Mouse (Mus musculus): Measurements from ENCODE around the gene Cbr1.

DNA sequence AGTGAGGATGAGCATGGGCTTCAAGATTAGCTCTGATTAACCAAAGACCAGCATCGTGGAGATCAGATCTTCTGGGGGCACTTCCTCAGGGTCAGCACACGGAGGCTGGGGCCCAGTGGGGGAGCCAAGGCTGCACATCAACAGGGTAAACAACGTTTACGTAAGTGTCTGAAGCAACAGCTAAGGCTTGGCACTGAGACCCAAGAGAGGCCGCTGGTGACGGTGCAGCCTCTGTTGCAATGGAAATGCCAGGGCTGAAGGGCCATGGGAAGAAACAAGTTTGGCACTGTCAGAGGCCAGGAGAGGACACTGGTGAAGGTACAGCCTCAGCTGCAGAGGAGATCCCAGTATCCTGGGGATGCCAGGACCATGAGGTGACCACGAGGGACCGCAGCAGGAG lies 12.2 kb upstream of the Cbr1 start:
- TF ChIP-seq CTCF (IDR thresholded peaks at IDR 0.05; ENCODE audit: low read depth) (no peak), EP300 (IDR thresholded peaks at IDR 0.05; ENCODE audit: low read depth) (no peak)
